Mouse (Mus musculus) lung, postnatal 25 days (tissue): ENCODE results near the gene Smg5.
A peak's percentile ranks its signal among the peaks of the same experiment; 100 is the strongest.
"Not testable (repeated sequence)": the region's sequence is repeated elsewhere in the genome, so short reads cannot be mapped to it uniquely, and the experiment has no call there.

ENCODE experiments used
- DNase-seq: peaks from one replicate; pipeline ENCODE4 v3.0.0; 2022; ENCODE audit warnings: low spot score

The Smg5 gene

GRCm38 (mm10) chr3:88354396-88355165 lies 18.5 kb downstream of the Smg5 start:
- no peak for DNase-seq

- no peak for DNase-seq
Observed at GRCm38 (mm10) chr3:88359584-88359983, 23.5 kb downstream of the Smg5 start.

GRCm38 (mm10) chr3:88359989-88360388 lies 23.9 kb downstream of the Smg5 start:
- DNase-seq = no peak

GRCm38 (mm10) chr3:88361096-88361495 lies 25.0 kb downstream of the Smg5 start:
- DNase-seq = no peak

GRCm38 (mm10) chr3:88361612-88362313 lies 25.7 kb downstream of the Smg5 start:
- no peak for DNase-seq

- peak; percentile 18 for DNase-seq
Observed at GRCm38 (mm10) chr3:88363700-88364099, 27.6 kb downstream of the Smg5 start.

GRCm38 (mm10) chr3:88364337-88364736 lies 28.3 kb downstream of the Smg5 start, which contains the start of gene Paqr6:
Gene Paqr6 (plus strand): TSS chr3:88364584.
- peak; percentile 74 for DNase-seq

- DNase-seq = no peak
Observed at GRCm38 (mm10) chr3:88365705-88366361, 29.8 kb downstream of the Smg5 start.

- peak; percentile 36 for DNase-seq
Observed at GRCm38 (mm10) chr3:88366830-88367428, 30.9 kb downstream of the Smg5 start.

GRCm38 (mm10) chr3:88367517-88367916 lies 31.5 kb downstream of the Smg5 start:
- DNase-seq = not testable (repeated sequence)

GRCm38 (mm10) chr3:88368511-88368910 lies 32.5 kb downstream of the Smg5 start:
- DNase-seq = not testable (repeated sequence)

- DNase-seq = not testable (repeated sequence)
Observed at GRCm38 (mm10) chr3:88372643-88373042, 36.6 kb downstream of the Smg5 start, which contains the start of gene Bglap3. Gene Bglap3 (minus strand): TSS chr3:88372743.

GRCm38 (mm10) chr3:88375750-88376626 lies 39.9 kb downstream of the Smg5 start:
- DNase-seq = not testable (repeated sequence)

- not testable (repeated sequence) for DNase-seq
Observed at GRCm38 (mm10) chr3:88376644-88377043, 40.6 kb downstream of the Smg5 start.

- not testable (repeated sequence) for DNase-seq
Observed at GRCm38 (mm10) chr3:88378599-88378998, 42.5 kb downstream of the Smg5 start, which contains the start of gene Bglap2. Gene Bglap2 (minus strand): TSS chr3:88378699.

- DNase-seq = not testable (repeated sequence)
Observed at GRCm38 (mm10) chr3:88381389-88382315, 45.6 kb downstream of the Smg5 start.

- DNase-seq = not testable (repeated sequence)
Observed at GRCm38 (mm10) chr3:88382383-88382782, 46.3 kb downstream of the Smg5 start.

GRCm38 (mm10) chr3:88384364-88384763 lies 48.3 kb downstream of the Smg5 start, which contains the start of gene Bglap:
Gene Bglap (minus strand): TSS chr3:88384464.
- DNase-seq = no peak

GRCm38 (mm10) chr3:88393776-88394375 lies 57.8 kb downstream of the Smg5 start:
- DNase-seq = no peak
